Mouse (Mus musculus) adrenal gland, adult (tissue): ENCODE measurements around the gene Hist1h4j.
"Not testable (repeated sequence)": the region's sequence is repeated elsewhere in the genome, so short reads cannot be mapped to it uniquely, and the experiment has no call there.

Source experiments
- DNase-seq, 2 experiments: peaks; one replicate each; pipeline ENCODE4 v3.0.0; 2022 to 2023; ENCODE audit warnings: low spot score in 1 of 2; ENCODE audit not compliant: inconsistent age in 2 of 2

The Hist1h4j gene

DNA sequence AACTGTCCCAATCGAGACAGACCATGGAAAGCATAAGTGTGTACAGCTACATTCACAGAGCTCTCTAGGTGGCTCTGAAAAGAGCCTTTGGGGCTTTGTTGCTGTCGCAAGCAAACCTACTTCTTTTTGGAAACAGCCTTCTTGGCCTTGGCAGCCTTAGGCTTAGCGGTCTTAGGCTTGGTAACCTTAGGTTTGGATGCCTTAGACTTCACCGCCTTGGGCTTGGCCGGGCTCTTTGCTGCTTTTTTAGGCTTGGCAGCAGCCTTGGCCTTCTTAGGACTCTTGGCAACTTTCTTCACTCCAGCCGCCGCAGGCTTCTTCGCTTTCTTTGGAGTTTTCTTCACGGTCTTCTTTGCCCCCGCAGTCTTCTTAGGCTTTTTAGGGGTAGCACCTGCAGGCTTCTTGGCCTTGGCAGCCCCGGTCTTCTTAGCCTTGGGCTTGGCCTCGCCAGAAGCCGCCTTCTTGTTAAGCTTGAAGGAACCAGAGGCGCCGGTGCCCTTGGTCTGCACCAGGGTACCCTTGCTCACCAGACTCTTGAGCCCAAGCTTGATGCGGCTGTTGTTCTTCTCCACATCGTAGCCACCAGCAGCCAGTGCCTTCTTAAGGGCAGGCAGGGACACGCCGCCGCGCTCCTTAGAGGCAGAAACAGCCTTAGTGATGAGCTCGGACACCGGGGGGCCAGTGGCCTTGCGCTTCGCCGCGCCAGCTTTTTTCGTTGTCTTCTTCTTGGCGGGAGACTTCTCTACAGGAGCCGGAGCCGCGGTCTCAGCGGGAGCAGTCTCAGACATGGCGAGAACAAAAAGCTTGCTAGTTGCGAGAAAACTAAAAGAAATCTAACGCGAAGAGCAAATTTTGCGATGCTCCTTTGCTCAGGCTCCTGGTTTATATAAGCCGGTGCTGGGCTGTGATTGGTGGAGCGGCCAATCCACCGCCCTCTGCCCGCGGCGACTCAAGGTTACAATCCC is 45.2 kb downstream of the Hist1h4j start, which contains the start of gene Hist1h1b:
Hist1h1b (minus strand) TSS at position 859 of the 965 bp plus-strand sequence.
- DNase-seq = peak; percentile 72 to 91

DNA sequence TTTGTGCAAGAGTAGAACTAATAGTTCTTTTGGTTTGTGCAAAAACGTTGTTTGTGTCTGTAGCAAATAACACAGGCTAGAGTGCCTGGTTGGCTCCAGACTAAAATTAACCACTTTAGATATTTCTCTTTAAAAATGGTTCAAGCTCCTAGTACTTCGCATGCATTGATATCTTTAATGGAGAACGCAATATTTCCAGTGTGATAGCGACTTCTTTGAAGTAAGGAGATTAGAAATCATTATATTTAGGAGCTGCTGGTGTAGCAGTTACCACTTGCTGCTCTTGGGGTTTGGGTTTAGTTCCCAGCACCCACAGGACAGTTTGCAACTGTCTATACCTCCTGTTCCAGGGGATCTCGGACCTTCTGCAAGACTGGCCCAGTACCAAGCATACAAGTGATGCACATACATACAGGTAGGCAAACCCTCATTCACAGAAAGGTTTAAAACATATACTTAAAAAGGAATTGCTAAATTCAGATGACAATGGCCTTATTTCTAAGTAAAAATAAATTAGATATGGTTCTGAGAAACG is 46.2 kb downstream of the Hist1h4j start:
- no peak for DNase-seq

- no peak for DNase-seq
Measured at GRCm38 (mm10) chr13:21781639-21782038, 46.8 kb downstream of the Hist1h4j start.

DNA sequence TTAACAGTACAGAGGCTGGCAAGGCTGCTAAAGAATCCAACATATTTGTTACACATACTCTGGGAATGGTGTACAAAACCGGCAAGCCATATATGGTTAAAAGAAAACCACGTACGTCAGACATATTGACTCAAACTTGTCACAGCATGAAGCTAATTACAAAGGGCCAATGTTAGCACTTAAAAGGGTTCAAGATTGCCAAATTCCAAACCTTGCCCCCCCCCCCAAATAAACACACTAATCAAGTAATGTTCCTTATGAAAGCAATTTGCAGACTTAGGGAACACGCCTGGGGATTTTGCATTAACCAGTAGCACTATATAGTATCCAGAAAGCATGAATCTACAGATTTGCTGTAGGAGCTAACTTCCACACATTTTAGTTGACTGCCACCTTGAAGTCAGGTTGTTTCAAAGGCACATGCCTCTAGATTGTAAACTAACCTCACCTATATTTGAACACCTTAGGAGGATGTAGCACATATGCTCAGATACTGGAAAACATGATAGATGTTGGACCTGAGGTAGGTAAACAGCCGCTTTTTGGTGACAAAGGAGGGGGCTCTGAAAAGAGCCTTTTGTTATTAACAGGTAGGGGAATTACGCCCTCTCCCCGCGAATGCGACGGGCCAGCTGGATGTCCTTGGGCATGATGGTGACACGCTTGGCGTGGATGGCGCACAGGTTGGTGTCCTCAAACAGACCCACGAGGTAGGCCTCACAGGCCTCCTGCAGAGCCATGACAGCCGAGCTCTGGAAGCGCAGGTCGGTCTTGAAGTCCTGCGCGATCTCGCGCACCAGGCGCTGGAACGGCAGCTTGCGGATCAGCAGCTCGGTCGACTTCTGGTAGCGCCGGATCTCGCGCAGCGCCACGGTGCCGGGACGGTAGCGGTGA is 47.7 kb downstream of the Hist1h4j start:
- DNase-seq = not testable (repeated sequence)

- peak; percentile 55 to 94 for DNase-seq
Measured at GRCm38 (mm10) chr13:21783255-21783617, 48.4 kb downstream of the Hist1h4j start, which contains the start of gene Hist1h3i. Hist1h3i (minus strand) TSS chr13:21783370.

- peak; percentile 12 to 68 for DNase-seq
Measured at GRCm38 (mm10) chr13:21783734-21784161, 48.9 kb downstream of the Hist1h4j start.

DNA sequence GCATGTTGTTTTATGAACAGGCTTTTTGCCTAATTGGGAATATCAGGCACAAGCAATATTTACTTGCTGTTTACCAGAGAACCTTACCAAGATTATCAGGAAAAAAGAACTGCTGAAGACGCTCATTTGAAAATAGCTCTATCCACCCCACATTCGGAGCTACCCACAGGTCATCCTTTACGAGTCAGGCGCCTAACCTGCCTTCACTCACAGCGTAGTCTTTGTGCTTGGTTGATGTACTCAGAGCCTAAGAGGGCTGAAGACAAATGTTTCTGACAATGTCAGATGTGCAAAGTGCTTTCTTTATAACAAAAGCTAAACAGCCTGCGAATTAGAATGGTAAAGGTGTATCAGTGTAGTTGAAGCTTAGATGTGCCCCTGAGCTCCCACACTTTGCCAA is 49.4 kb downstream of the Hist1h4j start:
- peak in 1 of 2 experiments; percentile 18 for DNase-seq
